In genomic region chr9:62536119-62536654, GRCm38 (mm10) we compare ENCODE assay signal across 8 mouse cellular contexts. TPM values are rescaled to one million over a fixed set of nuclear protein-coding genes. Genes with fewer than 3 reads are reported as not detected.
A peak's percentile ranks its signal among the peaks of the same experiment; 100 is the strongest.
DNase-seq lines count a peak whose midpoint lies in the region; ATAC-seq and TF ChIP-seq lines count a peak whose summit lies in the region.

No protein-coding gene starts in this region.

- H3K4me3 ChIP-seq in heart, embryonic 14.5 days (ENCODE audit: control insufficient read depth in 1 of 2, insufficient read depth in 1 of 2, low read depth in 1 of 2, low read length in 2 of 2): peak overlapping the region; percentile 53 to 60
- peak overlapping the region; percentile 69 for H3K4me3 ChIP-seq in limb, embryonic 14.5 days (replicated peaks; ENCODE audit: low read length)
- H3K4me3 ChIP-seq in neural tube, embryonic 13.5 days: peak overlapping the region; percentile 72

- H3K36me3 ChIP-seq in heart, embryonic 14.5 days (ENCODE audit: control insufficient read depth, insufficient read depth, low read length): no peaks in the 10 kb centered on the region
- H3K36me3 ChIP-seq in limb, embryonic 14.5 days (ENCODE audit: control insufficient read depth, insufficient read depth, low read length): no peaks in the 10 kb centered on the region
- no peaks in the 10 kb centered on the region for H3K36me3 ChIP-seq in neural tube, embryonic 13.5 days

- H3K27ac ChIP-seq in heart, embryonic 14.5 days (replicated peaks in 1 of 2; ENCODE audit: control insufficient read depth in 1 of 2, insufficient read depth in 1 of 2, low read depth in 2 of 2, low read length in 2 of 2): 0 out of 4 replicates have a peak overlapping the region, but pooled peaks of 1 of the 2 experiments have one; percentile 38
- H3K27ac ChIP-seq in limb, embryonic 14.5 days (replicated peaks; ENCODE audit: low read depth, low read length): peak overlapping the region; percentile 22; the same call in 1 of the 2 replicates
- H3K27ac ChIP-seq in neural tube, embryonic 13.5 days (replicated peaks): peak overlapping the region; percentile 98

- 2% methylated on average over 29 of the region's 29 CpGs for WGBS in heart, embryonic 14.5 days
- 2% methylated on average over 24 of the region's 29 CpGs for WGBS in limb, embryonic 14.5 days
- under 1% methylated on average over 29 of the region's 29 CpGs for WGBS in neural tube, embryonic 13.5 days

- peaks cover 7% of the 10 kb centered on the region for H3K27me3 ChIP-seq in heart, embryonic 14.5 days (ENCODE audit: control insufficient read depth, insufficient read depth, low read length)
- H3K27me3 ChIP-seq in limb, embryonic 14.5 days (ENCODE audit: control insufficient read depth, insufficient read depth, low read length): no peaks in the 10 kb centered on the region
- H3K27me3 ChIP-seq in neural tube, embryonic 13.5 days: no peaks in the 10 kb centered on the region

- H3K9ac ChIP-seq in heart, embryonic 14.5 days (ENCODE audit: low read length): peak overlapping the region; percentile 73
- peak overlapping the region; percentile 78 for H3K9ac ChIP-seq in limb, embryonic 14.5 days (ENCODE audit: low read depth, low read length, severe bottlenecking)
- peak overlapping the region; percentile 93 for H3K9ac ChIP-seq in neural tube, embryonic 13.5 days

- ATAC-seq in heart, embryonic 14.5 days (ENCODE audit: insufficient number of reproducible peaks, insufficient read depth, low FRiP score, low read depth): 0 out of 2 replicates have a peak, but pooled peaks have one; percentile 15
- ATAC-seq in limb, embryonic 14.5 days (ENCODE audit: low FRiP score, low read depth): no peak
- peak; percentile 41 for ATAC-seq in neural tube, embryonic 13.5 days (ENCODE audit: low read depth)
- no peak for ATAC-seq in erythroblast, adult 5-6 weeks (replicated peaks; ENCODE audit: low FRiP score, poor library complexity, severe bottlenecking)

- H3K4me1 ChIP-seq in heart, embryonic 14.5 days (ENCODE audit: control insufficient read depth in 2 of 2, insufficient read depth in 2 of 2, low read length in 2 of 2): peaks cover 3 to 10% of the 10 kb centered on the region in 2 experiments; a peak in 2 of 4 replicates
- peaks cover 13% of the 10 kb centered on the region for H3K4me1 ChIP-seq in limb, embryonic 14.5 days (ENCODE audit: control insufficient read depth, insufficient read depth, low read length)
- H3K4me1 ChIP-seq in neural tube, embryonic 13.5 days (replicated peaks): peaks cover 92% of the 10 kb centered on the region

- no peak for TF ChIP-seq POLR2A in limb, embryonic 14.5 days (IDR thresholded peaks at IDR 0.05; ENCODE audit: borderline replicate concordance, extremely low read depth, insufficient read depth, insufficient read length)

- peak overlapping the region; percentile 94 for H3K4me2 ChIP-seq in heart, embryonic 14.5 days (ENCODE audit: low read length)
- H3K4me2 ChIP-seq in limb, embryonic 14.5 days (replicated peaks; ENCODE audit: low read depth, low read length, severe bottlenecking): peak overlapping the region; percentile 98
- H3K4me2 ChIP-seq in neural tube, embryonic 13.5 days: peak overlapping the region; percentile 81

- H3K9me3 ChIP-seq in heart, embryonic 14.5 days (ENCODE audit: control insufficient read depth, low read length): no peaks in the 10 kb centered on the region
- H3K9me3 ChIP-seq in limb, embryonic 14.5 days (ENCODE audit: control insufficient read depth, low read length): no peaks in the 10 kb centered on the region
- no peaks in the 10 kb centered on the region for H3K9me3 ChIP-seq in neural tube, embryonic 13.5 days

- peak; percentile 76 to 77 for DNase-seq in right cerebral cortex, postnatal 10 days (ENCODE audit: low spot score in 2 of 2)
- no peak for DNase-seq in right cerebral cortex, adult 18-20 months
- peak; percentile 83 to 89 for DNase-seq in cerebellum, postnatal 14 days
- DNase-seq in limb, embryonic 14.5 days (ENCODE audit: low spot score): no peak
- DNase-seq in thymus, postnatal 36 days: no peak

RNA-seq across cellular contexts. Expression of gene Coro2b, which starts 0.7 kb away (rescaled TPM):
- 4.7 and 6.9 TPM in 2 replicates for polyA plus RNA-seq in heart, embryonic 14.5 days (2014; fragmentation: Nextera tagmentation; extraction: Ambion mirVana)
- 20.8 and 29.8 TPM in 2 replicates for polyA plus RNA-seq in limb, embryonic 14.5 days (2012; rRNA removed)
- polyA plus RNA-seq in limb, embryonic 14.5 days (2014; fragmentation: Nextera tagmentation; extraction: Ambion mirVana): 10.3 and 11.0 TPM in 2 replicates
- 41.5 and 43.8 TPM in 2 replicates for polyA plus RNA-seq in neural tube, embryonic 13.5 days (2015; fragmentation: Nextera tagmentation; extraction: Ambion mirVana)
- 0.38 and 0.63 TPM in 2 replicates for total RNA-seq in erythroblast, adult 5-6 weeks (2015; ENCODE audit: low replicate concordance)
- total RNA-seq in erythroblast, adult 5-6 weeks (2017; ENCODE audit: low replicate concordance): not detected in 2 replicates

Comparison
In these comparisons a context has a peak if more than half of its experiments do, and no peak if none do; other contexts are left out.
1. DNase-seq: peak in right cerebral cortex, postnatal 10 days (2 of 2) and cerebellum, postnatal 14 days (2 of 2); none in right cerebral cortex, adult 18-20 months (single experiment), limb, embryonic 14.5 days (single experiment) and thymus, postnatal 36 days (0 of 2).
2. ATAC-seq: peak in heart, embryonic 14.5 days (single experiment) and neural tube, embryonic 13.5 days (single experiment); none in limb, embryonic 14.5 days (single experiment) and erythroblast, adult 5-6 weeks (single experiment).
3. Peak in every context shown above with its lines, with median percentiles within 50 percentile points of each other: H3K4me2 ChIP-seq, H3K4me3 ChIP-seq and H3K9ac ChIP-seq.